Mouse (Mus musculus): ENCODE measurements around the gene Sftpa1.

Sftpa1 gene

DNA sequence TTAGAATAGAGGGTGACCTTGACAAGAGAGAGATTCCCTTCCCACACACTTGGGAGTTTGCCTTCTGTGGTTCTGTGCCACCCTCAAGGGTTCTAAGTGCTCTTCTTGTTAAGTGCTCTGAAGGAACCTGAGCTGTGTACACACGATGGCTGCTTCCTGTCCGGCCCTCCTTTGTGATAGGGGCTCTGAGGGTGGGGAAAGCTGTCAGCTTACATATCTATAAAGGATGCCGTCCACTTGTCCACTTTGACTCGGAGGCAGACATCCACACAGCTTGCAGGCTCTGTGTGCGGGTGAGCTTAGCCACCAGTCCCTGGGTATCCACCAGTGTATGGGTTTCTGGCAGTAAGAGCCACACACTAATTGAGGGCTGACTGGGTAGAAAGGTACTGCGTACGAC lies at the start of gene Sftpa1:
Gene Sftpa1 (plus strand): TSS at position 243 of the 400 bp plus-strand sequence.
- TF ChIP-seq GATA4 (IDR thresholded peaks at IDR 0.05; ENCODE audit: insufficient replicate concordance, low read length), result no peak

DNA sequence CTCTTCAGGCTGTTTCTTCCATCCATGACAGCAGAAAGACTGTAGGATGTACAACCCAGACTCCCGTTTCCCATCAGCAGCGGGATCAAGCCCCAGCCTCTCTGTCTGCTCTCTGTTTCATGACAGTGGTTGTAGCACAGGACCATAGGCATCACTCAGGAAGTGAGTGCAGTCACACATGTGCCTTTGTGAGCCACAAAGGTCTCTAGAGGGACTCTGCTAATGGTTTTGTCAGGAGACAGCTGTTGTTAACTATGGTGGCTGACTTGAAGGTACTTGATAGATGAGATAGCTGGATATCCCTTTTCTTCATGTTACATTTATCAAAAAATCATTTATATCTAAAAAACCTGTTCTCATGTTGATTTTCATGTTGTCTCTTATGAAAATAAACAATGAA lies 49.2 kb upstream of the Sftpa1 start:
- TF ChIP-seq GATA4 (IDR thresholded peaks at IDR 0.05; ENCODE audit: insufficient replicate concordance, low read length), result no peak

DNA sequence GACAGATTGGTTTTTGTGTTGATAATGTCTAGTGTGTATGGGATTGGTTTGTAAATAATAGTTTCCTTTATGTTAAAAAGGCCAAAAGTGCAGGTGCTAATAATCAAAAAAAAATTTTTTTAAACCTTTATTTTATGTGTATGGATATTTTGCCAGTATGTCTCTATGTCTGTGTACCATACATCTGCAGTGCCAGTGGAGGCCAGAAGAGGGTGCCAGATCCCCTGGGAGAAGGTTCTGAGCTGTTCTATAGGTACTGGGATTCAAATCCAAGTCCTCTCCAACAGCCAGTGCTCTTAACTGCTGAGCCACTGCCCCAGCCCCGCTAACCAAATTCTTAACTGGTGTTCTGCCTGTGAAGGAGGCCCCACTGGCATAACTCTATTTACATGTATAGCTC lies 44.1 kb upstream of the Sftpa1 start:
- TF ChIP-seq GATA4 (IDR thresholded peaks at IDR 0.05; ENCODE audit: insufficient replicate concordance, low read length), result no peak

DNA sequence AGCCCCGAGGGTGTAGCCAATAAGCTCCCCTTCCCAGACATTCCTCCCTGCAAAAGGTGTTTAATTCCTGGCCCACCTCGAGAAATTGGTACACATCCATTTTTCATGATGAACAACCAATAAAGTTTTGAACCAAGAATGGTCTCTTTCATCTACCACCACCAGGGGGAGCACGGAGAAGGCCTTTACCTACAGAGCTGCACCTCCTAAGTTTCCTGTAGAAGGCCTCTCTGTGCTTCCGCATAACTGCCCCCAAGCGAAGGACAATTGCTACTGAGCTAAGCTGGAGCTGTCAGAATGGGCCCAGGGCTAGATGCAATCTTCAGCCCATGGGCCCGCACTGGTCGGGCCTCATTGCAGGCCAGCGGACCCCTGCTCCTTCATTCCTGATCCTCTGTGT lies 40.8 kb upstream of the Sftpa1 start:
- TF ChIP-seq GATA4 (IDR thresholded peaks at IDR 0.05; ENCODE audit: insufficient replicate concordance, low read length), result no peak

DNA sequence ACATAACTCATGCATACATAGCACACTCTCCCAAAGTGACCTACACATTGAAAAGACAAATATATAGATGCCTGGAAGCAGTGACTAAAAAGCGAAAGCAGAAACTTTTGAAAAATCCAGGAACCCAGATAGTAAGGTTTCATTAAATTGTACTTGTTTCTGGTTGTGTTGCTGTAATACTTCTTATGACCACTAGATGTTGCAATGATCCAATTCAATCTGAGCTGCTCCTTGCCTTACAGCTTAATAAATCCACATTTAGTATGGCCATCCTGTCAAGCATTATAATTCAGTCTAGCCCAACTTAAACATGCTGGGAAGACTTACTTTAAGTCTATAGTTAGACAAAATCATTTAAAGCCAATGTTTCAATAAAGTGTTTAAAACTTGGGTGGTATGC lies 37.5 kb upstream of the Sftpa1 start:
- no peak for TF ChIP-seq GATA4 (IDR thresholded peaks at IDR 0.05; ENCODE audit: insufficient replicate concordance, low read length)

DNA sequence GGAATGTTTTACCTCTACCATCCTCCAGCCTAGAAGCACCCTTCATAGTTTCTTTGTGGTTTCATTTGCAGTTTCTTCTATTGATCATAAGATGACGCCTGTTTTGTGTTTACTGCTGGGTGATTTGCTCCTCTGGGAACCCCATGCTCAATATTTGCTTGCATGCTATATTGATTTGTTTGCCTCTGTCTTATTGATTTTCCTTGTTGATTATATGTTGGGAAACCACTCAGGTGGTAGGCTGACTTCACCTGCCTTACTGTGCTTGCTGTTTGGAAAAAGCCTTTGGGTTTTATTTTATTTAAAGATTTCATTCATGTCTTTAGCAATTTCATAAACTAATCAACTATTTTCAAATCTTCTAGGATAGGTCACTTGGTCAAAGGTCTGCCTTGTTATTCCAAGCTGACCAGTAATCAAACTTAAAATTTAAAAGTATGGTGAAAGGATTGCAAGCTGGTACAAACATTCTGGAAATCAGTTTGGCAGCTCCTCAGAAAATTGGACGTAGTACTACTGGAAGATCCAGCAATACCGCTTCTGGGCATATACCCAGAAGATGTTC lies 35.2 kb upstream of the Sftpa1 start:
- TF ChIP-seq GATA4 (IDR thresholded peaks at IDR 0.05; ENCODE audit: insufficient replicate concordance, low read length), result no peak

DNA sequence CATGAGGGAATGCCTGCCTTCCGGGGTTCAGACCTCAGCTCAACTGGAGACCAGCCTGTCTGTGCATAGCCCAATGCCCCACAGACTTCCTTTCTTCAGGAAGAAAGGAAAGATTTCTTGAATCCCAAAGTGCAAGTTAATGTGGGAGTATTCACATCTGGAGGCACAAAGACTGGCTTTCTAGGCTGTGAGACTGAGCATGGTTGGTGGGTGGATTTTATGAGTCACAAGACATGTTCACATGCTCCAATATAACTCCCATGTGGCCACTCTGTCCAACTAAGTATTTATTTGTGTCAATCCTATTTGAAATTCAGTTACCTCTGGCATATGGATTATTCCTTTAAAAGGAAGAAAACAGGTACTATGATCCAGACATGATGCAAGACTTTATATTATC lies 32.9 kb upstream of the Sftpa1 start:
- TF ChIP-seq GATA4 (IDR thresholded peaks at IDR 0.05; ENCODE audit: insufficient replicate concordance, low read length), result no peak

DNA sequence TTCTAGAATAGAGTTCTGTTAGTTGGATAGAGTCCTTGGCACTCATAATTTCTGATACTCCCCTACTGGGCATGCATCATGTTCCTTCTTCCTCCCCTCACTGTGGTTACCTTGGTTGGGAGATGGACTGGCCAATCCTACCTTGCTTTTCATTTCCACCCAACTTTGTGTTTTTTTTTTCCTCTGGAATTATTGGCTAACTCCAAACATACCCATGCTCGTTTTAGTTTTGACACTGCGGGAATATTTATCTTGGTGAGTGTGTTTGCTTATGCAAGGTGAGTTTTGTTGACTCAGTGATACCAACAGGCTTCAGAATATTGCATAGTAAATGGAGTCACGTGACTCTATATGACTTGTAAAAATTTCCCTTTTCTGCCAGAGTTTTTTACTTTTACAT lies 30.9 kb upstream of the Sftpa1 start:
- TF ChIP-seq GATA4 (IDR thresholded peaks at IDR 0.05; ENCODE audit: insufficient replicate concordance, low read length), result no peak

DNA sequence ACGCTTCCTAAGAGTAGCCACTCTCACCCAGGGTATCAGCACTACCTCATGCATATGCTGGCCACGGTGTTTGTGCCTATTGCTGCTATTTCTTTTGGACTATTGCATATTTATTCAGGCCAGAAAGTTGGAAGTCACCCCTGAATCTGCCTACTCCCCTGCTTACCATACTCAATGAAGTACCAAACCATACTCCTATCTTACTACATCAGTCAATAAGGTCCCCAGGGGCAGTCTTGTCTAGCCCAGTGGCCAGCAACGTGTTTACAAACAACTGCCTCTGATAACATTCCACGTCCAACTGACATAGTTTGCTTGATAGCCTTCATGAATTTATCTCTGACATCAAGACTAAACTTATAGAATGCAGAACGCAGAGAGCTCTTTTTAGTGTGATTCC lies 30.3 kb upstream of the Sftpa1 start:
- TF ChIP-seq GATA4 (IDR thresholded peaks at IDR 0.05; ENCODE audit: insufficient replicate concordance, low read length), result peak; percentile 56; the same call in 1 of the 2 replicates

DNA sequence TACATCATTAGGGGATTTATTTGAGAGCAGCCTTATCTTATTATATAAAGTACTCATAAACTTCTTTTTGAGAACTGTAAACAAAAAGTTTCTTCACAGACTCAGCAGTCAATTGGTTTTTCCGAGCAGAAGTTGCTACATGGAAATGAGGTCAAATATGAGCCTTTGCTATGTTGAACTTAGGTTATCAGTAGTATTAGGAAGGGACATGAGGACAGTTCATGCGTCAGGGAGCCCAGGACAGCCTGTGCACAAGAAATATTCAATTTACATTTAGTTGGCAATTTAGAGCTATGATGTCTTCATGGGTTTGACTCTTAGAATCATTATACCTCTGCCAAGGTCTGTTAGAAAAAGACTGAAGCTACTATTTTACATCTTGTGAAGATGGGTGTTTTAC lies 29.3 kb upstream of the Sftpa1 start:
- peak; percentile 97 for TF ChIP-seq GATA4 (IDR thresholded peaks at IDR 0.05; ENCODE audit: insufficient replicate concordance, low read length)

DNA sequence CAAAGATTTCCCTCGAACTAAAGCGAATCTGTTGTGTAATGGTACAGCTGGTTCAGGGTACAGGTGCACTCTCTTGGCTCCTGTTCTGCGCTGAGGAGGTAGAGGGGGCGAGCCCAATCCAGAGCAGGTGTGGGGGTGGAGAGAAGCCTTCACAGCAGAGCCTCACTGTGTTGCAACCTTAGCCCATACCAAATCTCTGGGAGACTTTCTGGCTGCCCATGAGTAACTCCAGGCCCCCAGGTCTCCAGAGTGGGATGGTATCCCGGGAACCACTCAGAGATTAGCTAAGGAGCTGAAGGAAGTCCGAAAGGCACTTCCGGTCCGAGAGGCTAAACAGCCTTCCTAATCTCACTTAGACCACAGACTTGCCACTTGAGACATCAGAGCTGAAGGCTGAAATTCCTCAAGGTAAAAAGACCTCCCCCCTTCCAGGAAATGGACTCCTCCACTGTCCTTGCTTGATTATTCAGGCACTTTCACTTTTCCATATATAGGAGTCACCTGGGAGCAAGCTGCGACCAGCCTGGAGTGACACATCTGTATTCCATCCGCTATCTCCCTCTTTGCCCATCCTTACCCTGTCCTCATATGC lies 26.6 kb upstream of the Sftpa1 start, which contains the start of gene Mat1a:
Gene Mat1a (plus strand): TSS at position 183 of the 592 bp plus-strand sequence.
- TF ChIP-seq GATA4 (IDR thresholded peaks at IDR 0.05; ENCODE audit: insufficient replicate concordance, low read length), result peak; percentile 38; the same call in 1 of the 2 replicates

DNA sequence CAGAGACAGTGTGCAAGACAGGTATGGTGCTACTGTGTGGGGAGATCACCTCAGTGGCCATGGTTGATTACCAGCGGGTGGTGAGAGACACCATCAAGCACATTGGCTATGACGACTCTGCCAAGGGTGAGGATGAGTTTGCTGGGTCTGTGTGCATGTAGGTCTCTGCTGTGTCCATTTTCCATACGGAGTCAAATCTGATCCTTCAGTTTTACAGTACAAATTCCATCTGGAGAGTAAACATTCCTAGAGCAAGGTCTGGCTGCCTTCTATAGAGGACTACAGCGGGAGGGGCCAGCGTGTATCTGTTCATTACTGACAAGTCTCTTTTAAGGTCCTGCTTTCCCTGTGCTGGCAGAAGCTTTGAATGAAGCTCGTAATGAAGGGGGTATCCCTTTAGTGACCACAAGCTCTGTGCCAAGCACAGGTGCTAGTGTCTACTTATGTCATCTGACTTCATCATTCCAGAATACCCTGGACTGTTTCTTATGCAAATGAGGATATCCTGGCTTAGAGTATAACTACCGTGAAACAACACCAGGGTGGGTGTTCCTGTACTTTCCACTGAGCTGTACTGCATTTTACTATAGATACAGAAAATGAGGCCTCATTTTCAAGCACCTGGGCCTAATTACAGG lies 20.4 kb upstream of the Sftpa1 start:
- TF ChIP-seq GATA4 (IDR thresholded peaks at IDR 0.05; ENCODE audit: insufficient replicate concordance, low read length), result no peak

DNA sequence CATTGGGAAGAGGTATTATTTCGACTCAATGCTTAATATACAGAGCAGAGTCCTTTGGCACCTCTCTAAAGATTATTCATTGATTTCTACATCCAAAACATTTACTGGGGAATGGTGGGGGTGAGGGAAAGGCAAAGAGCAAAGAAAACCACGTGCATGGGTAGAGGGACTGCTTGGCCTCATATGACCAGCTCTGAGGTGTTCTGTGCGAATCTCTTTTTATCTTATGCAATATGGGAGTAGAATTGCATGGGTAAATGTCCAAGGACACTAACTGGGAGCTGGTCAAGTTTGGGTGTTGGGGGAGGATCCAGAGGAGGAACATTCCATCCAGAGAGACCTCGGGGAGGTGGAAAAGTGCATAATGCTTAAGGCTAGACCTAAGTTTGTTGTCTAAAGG lies 18.6 kb upstream of the Sftpa1 start:
- no peak for TF ChIP-seq GATA4 (IDR thresholded peaks at IDR 0.05; ENCODE audit: insufficient replicate concordance, low read length)

DNA sequence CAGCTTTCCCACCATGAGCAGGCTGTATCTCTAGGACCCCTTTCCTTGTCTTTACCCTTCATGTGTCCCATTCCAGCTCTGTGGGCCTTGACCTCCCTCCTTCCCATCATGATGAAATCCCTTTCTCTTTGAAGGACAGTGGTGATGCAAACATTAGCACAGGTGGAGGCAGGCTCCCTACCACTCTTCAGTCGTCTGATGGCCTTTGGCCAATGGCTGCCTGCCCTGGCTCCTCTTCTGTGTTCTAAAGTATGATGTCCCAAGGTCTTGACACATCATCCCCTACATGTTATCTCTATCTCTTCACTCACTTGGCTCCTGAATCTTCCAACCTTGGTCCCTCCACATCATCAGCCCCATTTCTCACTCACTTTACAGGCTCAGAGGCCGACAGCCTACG lies 15.3 kb upstream of the Sftpa1 start:
- TF ChIP-seq GATA4 (IDR thresholded peaks at IDR 0.05; ENCODE audit: insufficient replicate concordance, low read length), result no peak

DNA sequence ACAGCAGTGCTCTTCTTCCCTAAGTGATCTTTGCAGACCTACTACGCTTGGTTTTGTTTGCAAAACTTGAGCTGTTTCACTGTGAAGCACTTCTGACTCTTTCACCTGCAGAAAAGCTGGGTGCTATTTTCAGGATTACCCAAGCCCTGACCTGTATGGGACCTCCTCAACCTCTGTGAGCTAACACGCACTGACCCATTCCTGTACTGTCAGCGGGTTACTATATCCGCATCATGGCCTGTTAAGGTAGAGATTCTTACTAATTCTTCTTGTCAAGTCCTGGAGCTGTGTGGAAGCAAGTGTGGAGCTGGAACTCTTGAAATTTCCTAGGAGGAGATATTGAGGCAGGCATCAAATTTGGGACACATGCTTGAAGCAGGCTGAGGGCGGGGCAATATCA lies 6.9 kb upstream of the Sftpa1 start:
- TF ChIP-seq GATA4 (IDR thresholded peaks at IDR 0.05; ENCODE audit: insufficient replicate concordance, low read length), result no peak

DNA sequence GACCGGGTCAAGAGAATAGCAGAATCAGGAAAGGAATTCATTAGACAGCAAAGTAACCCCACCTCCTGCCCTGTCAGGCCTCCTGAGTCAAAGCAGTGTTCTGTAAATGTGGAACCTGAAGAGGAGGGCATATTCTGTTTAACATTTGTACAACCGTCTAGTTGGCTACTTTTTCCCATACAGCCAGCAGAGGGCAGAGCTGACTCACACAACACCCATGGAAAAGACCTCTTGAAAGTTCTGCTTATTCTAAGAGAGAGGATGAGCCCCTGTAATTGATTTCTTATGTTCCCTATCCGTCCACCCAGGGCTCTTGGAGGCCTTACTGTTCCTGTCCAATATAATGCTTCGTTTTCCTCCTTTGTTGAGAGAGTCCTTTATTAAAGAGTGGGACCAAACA lies 3.6 kb upstream of the Sftpa1 start:
- no peak for TF ChIP-seq GATA4 (IDR thresholded peaks at IDR 0.05; ENCODE audit: insufficient replicate concordance, low read length)

DNA sequence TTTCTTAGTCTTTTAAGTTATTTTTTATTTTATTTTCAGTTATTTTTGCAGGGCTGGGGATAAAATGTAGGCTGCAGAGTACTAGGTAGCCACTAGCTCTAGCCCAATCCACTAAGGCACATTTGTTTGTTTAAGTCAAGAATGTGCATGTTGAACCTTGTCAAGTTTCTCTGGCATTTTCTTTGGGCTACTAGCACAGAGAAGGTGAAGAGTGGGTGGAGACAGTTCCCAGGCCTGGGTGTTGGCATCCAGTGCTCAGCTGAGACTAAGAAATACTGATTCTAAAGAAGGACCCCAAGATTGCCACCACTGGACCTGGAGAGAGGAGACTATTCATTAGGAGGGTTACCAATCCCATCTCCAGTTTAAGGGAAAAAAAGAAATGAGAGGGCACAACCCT lies 5.4 kb downstream of the Sftpa1 start:
- no peak for TF ChIP-seq GATA4 (IDR thresholded peaks at IDR 0.05; ENCODE audit: insufficient replicate concordance, low read length)
